Mouse (Mus musculus) limb, embryonic 12.5 days (tissue): ENCODE measurements around the gene Doc2g. TPM values are rescaled to one million over a fixed set of nuclear protein-coding genes. Genes with fewer than 3 reads are reported as not detected.

Source experiments
- ATAC-seq: fragments of 200-750 bp; cut with Nextera tagmentation; 2 replicates; pipeline ENCODE4 v1.8.0; 2017; ENCODE audit warnings: low read depth, moderate TSS enrichment; ENCODE audit not compliant: insufficient number of reproducible peaks, insufficient read depth, low FRiP score, low TSS enrichment
- H3K27ac ChIP-seq: fragments of 300-500 bp; sonication (generic); 2 replicates; pipeline ENCODE4 v1.5.1; 2016; ENCODE audit warnings: mild to moderate bottlenecking, moderate library complexity
- H3K27me3 ChIP-seq: fragments of 300-500 bp; sonication (generic); 2 replicates; pipeline ENCODE4 v1.6.1; 2016; ENCODE audit warnings: mild to moderate bottlenecking, moderate library complexity
- H3K36me3 ChIP-seq: fragments of 300-500 bp; sonication (generic); 2 replicates; pipeline ENCODE4 v1.6.1; 2016; ENCODE audit warnings: mild to moderate bottlenecking, moderate library complexity
- H3K4me1 ChIP-seq: fragments of 300-500 bp; sonication (generic); replicated peaks from 2 replicates; pipeline ENCODE4 v1.6.1; 2016
- H3K4me2 ChIP-seq: fragments of 300-500 bp; sonication (generic); 2 replicates; pipeline ENCODE4 v1.6.1; 2016; ENCODE audit warnings: mild to moderate bottlenecking, moderate library complexity
- H3K4me3 ChIP-seq: fragments of 300-500 bp; sonication (generic); replicated peaks from 2 replicates; pipeline ENCODE4 v1.5.1; 2016; ENCODE audit warnings: mild to moderate bottlenecking
- H3K9ac ChIP-seq: fragments of 300-500 bp; sonication (generic); replicated peaks from 2 replicates; pipeline ENCODE4 v1.6.1; 2016; ENCODE audit warnings: mild to moderate bottlenecking, moderate library complexity
- H3K9me3 ChIP-seq: fragments of 300-500 bp; sonication (generic); 2 replicates; pipeline ENCODE4 v1.6.1; 2016; ENCODE audit warnings: mild to moderate bottlenecking, moderate library complexity
- WGBS: fragments of 180-500 bp; shearing (Covaris S2); methylation state at CpG from one replicate; pipeline ENCODE4 v1.1.7; 2016; 5-methylcytosine and 5-hydroxymethylcytosine counted together
- polyA plus RNA-seq: library from polyadenylated mRNA; unstranded; fragments of >200 nt; fragmentation: Nextera tagmentation; extraction: Ambion mirVana; gene quantifications from 2 replicates; pipeline ENCODE4 v1.2.1, GENCODE M21; 2016

The Doc2g gene
- polyA plus RNA-seq, 1 experiment from 2014 or later = 7.6 TPM

- WGBS = 85% methylated on average over 5 of the region's 5 CpGs
- Histone ChIP-seq H3K4me3 (no peak overlapping the region), H3K4me2 (no peak overlapping the region), H3K9me3 (peaks cover 3% of the 10 kb centered on the region; the same call in 1 of the 2 replicates), H3K9ac (no peak overlapping the region), H3K27me3 (no peaks in the 10 kb centered on the region), H3K36me3 (no peaks in the 10 kb centered on the region), H3K27ac (no peak overlapping the region), H3K4me1 (no peaks in the 10 kb centered on the region)
- ATAC-seq = no peak
These were observed 49.5 kb downstream of the Doc2g start for GRCm38 (mm10) chr19:4052516-4053030.

DNA sequence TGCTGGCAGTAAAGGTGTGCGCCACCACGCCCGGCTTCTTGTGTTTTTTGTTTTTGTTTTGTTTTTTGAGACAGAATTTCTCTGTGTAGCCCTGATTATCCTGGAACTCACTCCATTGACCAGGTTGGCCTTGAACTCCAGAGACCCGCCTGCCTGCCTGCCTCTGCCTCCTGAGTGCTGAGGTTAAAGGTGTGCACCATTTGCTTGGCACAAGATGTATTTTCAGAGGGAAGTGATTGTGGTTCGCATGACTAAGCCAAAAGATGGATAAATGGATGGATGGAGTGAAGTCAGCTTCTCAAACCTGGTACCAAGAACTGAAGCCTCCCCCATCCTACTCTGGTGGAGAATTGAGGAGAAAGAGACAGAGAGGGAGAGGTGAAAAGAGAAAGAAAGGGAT, 51.5 kb downstream of the Doc2g start:
- 86% methylated on average over 5 of the region's 5 CpGs for WGBS
- no peak overlapping the region for H3K9ac ChIP-seq
- H3K27ac ChIP-seq = no peak overlapping the region
- no peak overlapping the region for H3K4me2 ChIP-seq
- no peaks in the 10 kb centered on the region for H3K27me3 ChIP-seq
- peaks cover 3% of the 10 kb centered on the region; the same call in 1 of the 2 replicates for H3K9me3 ChIP-seq
- H3K4me3 ChIP-seq = no peak overlapping the region
- H3K4me1 ChIP-seq = no peaks in the 10 kb centered on the region
- no peaks in the 10 kb centered on the region for H3K36me3 ChIP-seq
- no peak for ATAC-seq

DNA sequence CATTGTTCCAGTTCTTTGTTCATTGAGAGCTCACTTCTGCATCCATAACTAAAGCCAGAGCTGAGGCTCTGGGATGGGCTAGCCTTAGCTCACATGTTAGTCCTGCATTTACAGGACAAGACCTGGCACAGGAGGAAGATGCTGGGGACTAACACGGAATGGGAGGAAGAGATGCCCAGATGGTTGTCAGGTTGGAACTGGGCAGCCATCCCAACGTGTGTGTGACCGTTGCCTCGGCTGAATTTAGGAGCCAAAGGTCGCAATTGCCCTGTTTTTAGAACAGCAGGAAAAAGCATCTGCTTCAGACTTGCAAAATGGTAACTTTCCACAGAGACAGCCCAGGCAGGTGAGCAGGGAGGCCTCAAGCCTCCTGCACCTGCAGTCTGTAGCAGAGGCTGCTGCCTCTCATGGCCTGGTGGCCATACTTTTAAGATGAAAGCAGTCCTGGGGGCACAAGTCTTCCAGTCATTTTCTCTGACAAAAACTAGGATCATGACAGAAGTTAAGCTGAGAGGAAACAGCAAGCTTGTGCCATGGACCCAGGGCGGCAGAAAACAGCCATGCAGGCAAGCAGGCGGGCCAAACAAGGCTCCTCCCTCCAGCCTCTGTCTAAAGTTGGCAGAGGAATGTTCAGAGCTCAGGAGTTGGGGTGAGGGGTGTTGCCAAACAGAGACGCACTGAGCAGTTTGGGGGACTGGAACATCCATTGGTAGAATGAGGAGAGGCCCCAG, 52.3 kb downstream of the Doc2g start:
- Histone ChIP-seq H3K9ac (no peak overlapping the region), H3K4me3 (no peak overlapping the region), H3K4me1 (no peaks in the 10 kb centered on the region), H3K36me3 (no peaks in the 10 kb centered on the region), H3K9me3 (peaks cover 3% of the 10 kb centered on the region; the same call in 1 of the 2 replicates), H3K27ac (no peak overlapping the region), H3K27me3 (no peaks in the 10 kb centered on the region), H3K4me2 (no peak overlapping the region)
- WGBS = 71% methylated on average over 8 of the region's 8 CpGs
- no peak for ATAC-seq

- no peak for ATAC-seq
- Histone ChIP-seq H3K36me3 (no peaks in the 10 kb centered on the region), H3K4me3 (no peak overlapping the region), H3K9ac (no peak overlapping the region), H3K4me2 (no peak overlapping the region), H3K4me1 (no peaks in the 10 kb centered on the region), H3K27ac (no peak overlapping the region), H3K27me3 (no peaks in the 10 kb centered on the region), H3K9me3 (peaks cover under 1% of the 10 kb centered on the region; the same call in 1 of the 2 replicates)
- WGBS = 61% methylated on average over 15 of the region's 15 CpGs
These were observed 53.0 kb downstream of the Doc2g start for GRCm38 (mm10) chr19:4055947-4056693.

Other genes with a start within 250 kb of the Doc2g start
- gene Kmt5b, start 235.9 kb upstream of the Doc2g start, polyA plus RNA-seq = 38.3 and 44.2 TPM in 2 replicates
- gene Chka, start 151.5 kb upstream of the Doc2g start, polyA plus RNA-seq = 55.7 and 62.8 TPM in 2 replicates
- 41.3 and 47.0 TPM in 2 replicates for gene Tcirg1, start 96.2 kb upstream of the Doc2g start, polyA plus RNA-seq
- gene Ndufs8, start 90.5 kb upstream of the Doc2g start, polyA plus RNA-seq = 242 and 257 TPM in 2 replicates
- gene Aldh3b1, start 73.5 kb upstream of the Doc2g start, polyA plus RNA-seq = 0.60 and 0.65 TPM in 2 replicates
- 11.7 and 12.1 TPM in 2 replicates for gene Unc93b1, start 68.1 kb upstream of the Doc2g start, polyA plus RNA-seq
- gene Aldh3b3, start 44.7 kb upstream of the Doc2g start, polyA plus RNA-seq = not detected in 2 replicates
- 2.7 and 3.6 TPM in 2 replicates for gene Aldh3b2, start 31.0 kb upstream of the Doc2g start, polyA plus RNA-seq
- gene Acy3, start 16.7 kb upstream of the Doc2g start, polyA plus RNA-seq = 3.6 and 3.7 TPM in 2 replicates
- not detected in 2 replicates for gene Tbx10, start 10.6 kb upstream of the Doc2g start, polyA plus RNA-seq
- 30.8 and 31.5 TPM in 2 replicates for gene Nudt8, start 2.7 kb upstream of the Doc2g start, polyA plus RNA-seq
- gene Gm49405, start 2.7 kb upstream of the Doc2g start, polyA plus RNA-seq = 4.6 and 5.5 TPM in 2 replicates
- 180 and 201 TPM in 2 replicates for gene Ndufv1, start 9.5 kb downstream of the Doc2g start, polyA plus RNA-seq
- 476 and 504 TPM in 2 replicates for gene Gstp1, start 34.7 kb downstream of the Doc2g start, polyA plus RNA-seq
- 1.8 and 10.6 TPM in 2 replicates for gene Gstp2, start 42.7 kb downstream of the Doc2g start, polyA plus RNA-seq
- not detected in 2 replicates for gene Gstp3, start 56.3 kb downstream of the Doc2g start, polyA plus RNA-seq
- not detected in 2 replicates for gene Cabp2, start 78.3 kb downstream of the Doc2g start, polyA plus RNA-seq
- gene Cdk2ap2, start 93.9 kb downstream of the Doc2g start, polyA plus RNA-seq = 66.9 and 67.1 TPM in 2 replicates
- gene Pitpnm1, start 96.7 kb downstream of the Doc2g start, polyA plus RNA-seq = 11.6 and 13.0 TPM in 2 replicates
- gene Aip, start 122.5 kb downstream of the Doc2g start, polyA plus RNA-seq = 86.5 and 87.5 TPM in 2 replicates
- not detected in 2 replicates for gene Gpr152, start 136.5 kb downstream of the Doc2g start, polyA plus RNA-seq
- 0.12 and 0.14 TPM in 2 replicates for gene Cabp4, start 140.7 kb downstream of the Doc2g start, polyA plus RNA-seq
- 125 and 131 TPM in 2 replicates for gene Coro1b, start 145.3 kb downstream of the Doc2g start, polyA plus RNA-seq
- gene Ptprcap, start 150.3 kb downstream of the Doc2g start, polyA plus RNA-seq = 1.3 and 1.4 TPM in 2 replicates
- 63.3 and 69.4 TPM in 2 replicates for gene Rps6kb2, start 160.0 kb downstream of the Doc2g start, polyA plus RNA-seq
- 2.3 and 3.1 TPM in 2 replicates for gene Carns1, start 172.2 kb downstream of the Doc2g start, polyA plus RNA-seq
- gene Tbc1d10c, start 188.0 kb downstream of the Doc2g start, polyA plus RNA-seq = 0.60 and 1.5 TPM in 2 replicates
- gene Ppp1ca, start 188.8 kb downstream of the Doc2g start, polyA plus RNA-seq = 834 and 845 TPM in 2 replicates
- gene Rad9a, start 198.3 kb downstream of the Doc2g start, polyA plus RNA-seq = 38.4 and 44.9 TPM in 2 replicates
- gene Clcf1, start 210.9 kb downstream of the Doc2g start, polyA plus RNA-seq = 8.6 and 9.1 TPM in 2 replicates
- not detected in 2 replicates for gene AC109138.7, start 211.0 kb downstream of the Doc2g start, polyA plus RNA-seq
- 13.8 and 16.2 TPM in 2 replicates for gene Pold4, start 228.6 kb downstream of the Doc2g start, polyA plus RNA-seq